Mouse (Mus musculus): ENCODE results near the gene Serpinf1. TPM values are rescaled to one million over a fixed set of nuclear protein-coding genes. Genes with fewer than 3 reads are reported as not detected.

Gene Serpinf1
- polyA plus RNA-seq, 1 experiment, result 5.8 TPM

DNA sequence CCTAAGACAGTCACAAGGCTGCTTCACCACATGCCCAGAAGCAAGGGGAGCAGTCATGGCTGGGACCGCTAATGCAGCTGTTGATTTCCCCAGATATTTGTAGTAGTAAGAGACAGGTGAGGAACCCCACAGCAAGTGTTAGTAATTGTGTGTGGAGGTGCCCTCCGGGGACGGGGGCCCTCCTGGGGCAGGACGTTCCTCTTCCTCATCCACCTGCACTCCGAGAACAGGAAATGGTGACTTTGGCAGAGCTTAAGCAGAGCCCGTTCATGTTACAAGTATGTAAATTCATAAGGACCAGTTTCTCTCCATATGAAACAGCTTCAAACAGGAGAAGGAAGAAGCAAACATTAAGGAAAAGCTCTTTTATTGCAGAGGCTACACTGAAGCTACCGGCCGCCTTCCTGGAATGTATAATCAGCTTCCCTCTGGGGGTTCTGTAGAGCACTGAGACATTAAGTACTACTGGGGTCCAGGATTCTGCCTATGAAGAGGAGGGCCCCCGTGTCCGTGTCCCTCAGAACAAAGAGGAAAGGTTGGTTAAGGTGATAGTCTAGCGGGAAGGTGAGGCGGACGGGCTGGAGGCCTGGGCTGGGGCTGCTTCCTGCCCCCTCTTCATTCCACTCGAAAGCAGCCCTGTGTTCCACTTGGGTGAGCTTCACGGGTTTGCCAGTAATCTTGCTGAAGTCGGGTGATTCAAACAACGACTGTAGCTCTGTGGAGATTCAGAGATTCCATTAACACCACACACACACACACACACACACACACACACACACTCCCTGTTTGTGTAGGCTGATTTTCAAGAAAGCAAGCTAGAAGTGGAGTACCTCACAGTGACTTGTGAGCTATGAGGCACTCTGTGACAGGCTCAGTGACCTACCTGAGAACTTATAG, 12.6 kb downstream of the Serpinf1 start:
- no peaks in the 10 kb centered on the region for H3K27me3 ChIP-seq (ENCODE audit: control insufficient read depth, insufficient read depth, low read length)
- WGBS, result 60% methylated on average over 17 of the region's 17 CpGs
- H3K4me3 ChIP-seq (ENCODE audit: low read depth, low read length), result no peak overlapping the region
- H3K36me3 ChIP-seq (ENCODE audit: control insufficient read depth, insufficient read depth, low read length), result no peaks in the 10 kb centered on the region
- no peak overlapping the region for H3K27ac ChIP-seq (ENCODE audit: insufficient read depth, low read depth, low read length)
- H3K4me1 ChIP-seq (ENCODE audit: control insufficient read depth, insufficient read depth, insufficient read length, low read length), result no peaks in the 10 kb centered on the region
- TF ChIP-seq POLR2A (IDR thresholded peaks at IDR 0.05; ENCODE audit: low read depth, low read length), result no peak
- no peak for TF ChIP-seq CTCF (IDR thresholded peaks at IDR 0.05; ENCODE audit: extremely low read depth, insufficient read length, insufficient replicate concordance, low read depth, low read length)

DNA sequence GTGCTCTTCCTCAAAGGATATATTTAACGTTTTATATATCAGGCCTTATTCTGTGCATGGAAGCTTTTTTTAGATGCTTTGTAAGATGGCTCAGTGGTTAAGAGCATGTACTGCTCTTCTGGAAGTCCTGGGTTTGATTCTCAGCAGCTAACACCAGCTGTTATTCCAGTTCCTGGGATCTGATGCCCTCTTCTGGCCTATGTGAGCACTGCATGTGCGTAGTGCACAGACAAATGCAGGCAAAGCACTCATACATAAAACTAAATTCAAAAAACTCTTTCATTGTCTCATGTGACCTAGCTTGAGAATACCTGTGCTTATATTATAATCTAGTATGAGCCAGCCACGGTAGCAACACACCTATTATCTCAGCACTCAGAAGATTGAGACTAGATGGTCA, 15.6 kb downstream of the Serpinf1 start:
- 56% methylated on average over 3 of the region's 3 CpGs for WGBS
- H3K27me3 ChIP-seq (ENCODE audit: control insufficient read depth, insufficient read depth, low read length), result no peaks in the 10 kb centered on the region
- no peak for TF ChIP-seq POLR2A (IDR thresholded peaks at IDR 0.05; ENCODE audit: low read depth, low read length)
- peak; percentile 50; the same call in 1 of the 2 replicates for TF ChIP-seq CTCF (IDR thresholded peaks at IDR 0.05; ENCODE audit: extremely low read depth, insufficient read length, insufficient replicate concordance, low read depth, low read length)

DNA sequence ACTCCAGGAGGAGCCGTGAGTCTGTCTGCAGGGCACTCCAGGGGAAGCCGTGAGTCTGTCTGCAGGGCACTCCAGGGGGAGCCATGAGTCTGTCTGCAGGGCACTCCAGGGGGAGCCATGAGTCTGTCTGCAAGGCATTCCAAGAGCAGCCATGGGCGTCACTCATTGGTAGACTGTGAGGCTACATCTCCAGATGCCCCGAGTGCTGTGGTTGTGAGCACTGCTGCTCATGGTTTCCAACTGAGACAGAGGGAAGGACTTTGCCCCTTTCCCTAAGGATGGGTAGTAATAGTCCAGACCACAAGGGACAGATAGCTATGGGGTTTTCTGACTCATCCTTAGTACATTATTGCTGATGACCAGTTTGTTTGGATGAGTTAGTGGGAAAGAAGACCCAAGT, 16.4 kb downstream of the Serpinf1 start:
- H3K4me1 ChIP-seq (ENCODE audit: control insufficient read depth, insufficient read depth, insufficient read length, low read length), result no peaks in the 10 kb centered on the region
- no peak for TF ChIP-seq POLR2A (IDR thresholded peaks at IDR 0.05; ENCODE audit: low read depth, low read length)
- TF ChIP-seq CTCF (IDR thresholded peaks at IDR 0.05; ENCODE audit: extremely low read depth, insufficient read length, insufficient replicate concordance, low read depth, low read length), result no peak
- H3K27me3 ChIP-seq (ENCODE audit: control insufficient read depth, insufficient read depth, low read length), result no peaks in the 10 kb centered on the region
- H3K27ac ChIP-seq (ENCODE audit: insufficient read depth, low read depth, low read length), result no peak overlapping the region
- no peak overlapping the region for H3K4me3 ChIP-seq (ENCODE audit: low read depth, low read length)
- H3K36me3 ChIP-seq (ENCODE audit: control insufficient read depth, insufficient read depth, low read length), result 0 out of 2 replicates have a peak, but pooled peaks cover 2% of the 10 kb centered on the region
- WGBS, result 81% methylated on average over 4 of the region's 4 CpGs

More for the DNA sequence above, 15.6 kb downstream of the Serpinf1 start:
- no peak overlapping the region for H3K4me3 ChIP-seq (ENCODE audit: low read depth, low read length)
- H3K36me3 ChIP-seq (ENCODE audit: control insufficient read depth, insufficient read depth, low read length), result 0 out of 2 replicates have a peak, but pooled peaks cover 2% of the 10 kb centered on the region
- no peaks in the 10 kb centered on the region for H3K4me1 ChIP-seq (ENCODE audit: control insufficient read depth, insufficient read depth, insufficient read length, low read length)
- H3K27ac ChIP-seq (ENCODE audit: insufficient read depth, low read depth, low read length), result no peak overlapping the region

DNA sequence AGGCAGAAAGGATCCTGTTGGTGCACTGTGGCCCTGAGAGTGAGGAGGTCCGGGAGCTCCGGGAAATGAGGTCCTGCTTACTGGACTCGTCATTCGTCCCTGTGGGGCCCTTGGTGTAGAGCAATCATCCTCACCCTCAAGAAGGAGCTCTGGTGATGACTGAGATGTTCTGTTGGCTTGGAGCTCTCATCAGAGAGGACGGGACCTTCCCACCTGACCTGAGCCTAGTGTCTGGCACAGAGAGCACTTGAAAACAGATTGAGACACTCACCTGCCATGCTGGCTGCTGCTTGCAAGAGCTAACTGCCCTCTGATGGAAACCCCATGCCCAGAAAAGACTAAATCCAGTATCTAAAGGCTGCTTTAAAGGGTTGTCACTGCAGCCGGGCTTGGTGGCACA, 17.7 kb downstream of the Serpinf1 start:
- 94% methylated on average over 6 of the region's 6 CpGs for WGBS

DNA sequence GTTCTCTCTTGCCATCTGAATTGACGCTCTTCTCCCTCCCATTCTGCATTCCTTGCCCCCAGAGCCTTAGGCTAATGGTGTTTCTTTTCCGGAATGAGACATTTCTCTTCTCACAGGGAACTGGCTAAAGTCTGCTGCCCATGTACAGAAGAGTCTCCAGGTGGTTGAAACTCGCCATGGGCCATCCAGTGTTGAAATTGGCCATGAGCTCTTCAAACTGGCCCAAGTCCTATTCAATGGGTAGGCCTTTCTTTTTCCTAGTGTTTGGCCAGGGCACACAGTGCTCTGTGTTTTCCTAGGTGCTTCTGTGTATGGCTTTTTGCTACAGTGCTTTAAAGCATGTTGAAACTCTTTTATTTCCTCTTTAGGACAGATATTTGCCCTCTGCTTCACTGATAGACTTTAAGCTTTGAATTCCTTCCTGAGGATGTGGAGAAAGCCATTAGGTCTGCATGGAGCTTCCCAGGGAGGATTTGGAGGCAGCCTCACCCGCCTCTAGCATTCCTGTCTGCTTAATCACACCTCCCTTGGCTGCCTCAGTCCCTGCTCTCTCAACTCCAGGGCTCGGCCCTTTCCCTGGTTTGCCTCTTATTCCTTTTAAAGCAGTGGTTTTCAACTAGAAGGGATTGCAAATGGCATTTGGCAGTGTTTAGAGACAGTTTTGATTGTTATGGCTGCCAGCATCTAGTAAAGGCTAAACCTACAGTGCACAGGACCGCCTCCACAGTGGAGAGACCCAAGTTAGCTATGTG, 19.0 kb downstream of the Serpinf1 start:
- no peak overlapping the region for H3K4me3 ChIP-seq (ENCODE audit: low read depth, low read length)
- no peak for TF ChIP-seq POLR2A (IDR thresholded peaks at IDR 0.05; ENCODE audit: low read depth, low read length)
- no peak for TF ChIP-seq CTCF (IDR thresholded peaks at IDR 0.05; ENCODE audit: extremely low read depth, insufficient read length, insufficient replicate concordance, low read depth, low read length)
- H3K27me3 ChIP-seq (ENCODE audit: control insufficient read depth, insufficient read depth, low read length), result no peaks in the 10 kb centered on the region
- 81% methylated on average over 6 of the region's 6 CpGs for WGBS
- peak overlapping the region; percentile 1; the same call in 1 of the 2 replicates for H3K27ac ChIP-seq (ENCODE audit: insufficient read depth, low read depth, low read length)
- no peaks in the 10 kb centered on the region for H3K4me1 ChIP-seq (ENCODE audit: control insufficient read depth, insufficient read depth, insufficient read length, low read length)
- H3K36me3 ChIP-seq (ENCODE audit: control insufficient read depth, insufficient read depth, low read length), result peaks cover 5% of the 10 kb centered on the region; the same call in 1 of the 2 replicates

More for the DNA sequence above, 17.7 kb downstream of the Serpinf1 start:
- H3K27ac ChIP-seq (ENCODE audit: insufficient read depth, low read depth, low read length), result no peak overlapping the region
- H3K4me3 ChIP-seq (ENCODE audit: low read depth, low read length), result no peak overlapping the region
- no peak for TF ChIP-seq POLR2A (IDR thresholded peaks at IDR 0.05; ENCODE audit: low read depth, low read length)
- no peak for TF ChIP-seq CTCF (IDR thresholded peaks at IDR 0.05; ENCODE audit: extremely low read depth, insufficient read length, insufficient replicate concordance, low read depth, low read length)
- H3K27me3 ChIP-seq (ENCODE audit: control insufficient read depth, insufficient read depth, low read length), result no peaks in the 10 kb centered on the region
- H3K4me1 ChIP-seq (ENCODE audit: control insufficient read depth, insufficient read depth, insufficient read length, low read length), result no peaks in the 10 kb centered on the region
- H3K36me3 ChIP-seq (ENCODE audit: control insufficient read depth, insufficient read depth, low read length), result peaks cover 5% of the 10 kb centered on the region; the same call in 1 of the 2 replicates

DNA sequence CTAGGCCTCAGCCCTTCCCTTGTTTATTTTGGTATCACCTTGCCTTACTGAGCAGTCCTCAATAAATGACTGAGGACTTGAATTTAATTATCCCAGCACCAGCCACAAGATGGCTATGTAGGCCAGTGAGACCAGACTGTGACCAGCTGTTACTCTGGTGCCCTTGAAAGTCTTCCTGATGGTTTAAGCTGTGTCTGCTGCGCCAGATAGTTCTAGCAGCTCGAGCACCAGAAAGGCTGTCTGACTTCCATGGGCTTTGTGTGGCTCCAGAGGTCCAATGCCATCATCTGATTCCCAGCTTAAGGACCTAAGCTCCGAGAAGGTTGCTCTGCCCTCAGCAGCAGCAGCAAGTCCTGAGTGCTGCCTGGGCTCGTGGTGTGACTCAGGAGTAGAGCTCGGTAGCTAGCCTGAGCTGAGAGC, 20.2 kb downstream of the Serpinf1 start:
- peaks cover 5% of the 10 kb centered on the region; the same call in 1 of the 2 replicates for H3K36me3 ChIP-seq (ENCODE audit: control insufficient read depth, insufficient read depth, low read length)
- 58% methylated on average over 5 of the region's 5 CpGs for WGBS
- H3K27ac ChIP-seq (ENCODE audit: insufficient read depth, low read depth, low read length), result 0 out of 2 replicates have a peak overlapping the region, but pooled peaks have one; percentile 1
- no peak overlapping the region for H3K4me3 ChIP-seq (ENCODE audit: low read depth, low read length)
- TF ChIP-seq POLR2A (IDR thresholded peaks at IDR 0.05; ENCODE audit: low read depth, low read length), result no peak
- TF ChIP-seq CTCF (IDR thresholded peaks at IDR 0.05; ENCODE audit: extremely low read depth, insufficient read length, insufficient replicate concordance, low read depth, low read length), result 0 out of 2 replicates have a peak, but pooled peaks have one; percentile 23
- H3K4me1 ChIP-seq (ENCODE audit: control insufficient read depth, insufficient read depth, insufficient read length, low read length), result no peaks in the 10 kb centered on the region
- H3K27me3 ChIP-seq (ENCODE audit: control insufficient read depth, insufficient read depth, low read length), result no peaks in the 10 kb centered on the region

All from small intestine, adult 2 months (tissue).